Mouse (Mus musculus) hindbrain, embryonic 13.5 days (tissue): ENCODE results near the gene Cds2. TPM values are rescaled to one million over a fixed set of nuclear protein-coding genes. Genes with fewer than 3 reads are reported as not detected.
A peak's percentile ranks its signal among the peaks of the same experiment; 100 is the strongest.

ENCODE experiments used
- ATAC-seq: fragments of 200-750 bp; cut with Nextera tagmentation; 2 replicates; pipeline ENCODE4 v1.8.0; 2017; ENCODE audit warnings: moderate TSS enrichment; ENCODE audit not compliant: low FRiP score
- H3K27ac ChIP-seq: fragments of 300-500 bp; sonication (generic); 2 replicates; pipeline ENCODE4 v1.5.1; 2015; ENCODE audit warnings: inconsistent platforms, mild to moderate bottlenecking, moderate library complexity
- H3K27me3 ChIP-seq: fragments of 300-500 bp; sonication (generic); 2 replicates; pipeline ENCODE4 v1.6.1; 2015; ENCODE audit warnings: mild to moderate bottlenecking, inconsistent platforms
- H3K36me3 ChIP-seq: fragments of 300-500 bp; sonication (generic); 2 replicates; pipeline ENCODE4 v1.6.1; 2015; ENCODE audit warnings: mild to moderate bottlenecking, inconsistent platforms
- H3K4me1 ChIP-seq: fragments of 300-500 bp; sonication (generic); replicated peaks from 2 replicates; pipeline ENCODE4 v1.6.1; 2015; ENCODE audit warnings: inconsistent platforms
- H3K4me2 ChIP-seq: fragments of 300-500 bp; sonication (generic); 2 replicates; pipeline ENCODE4 v1.6.1; 2015; ENCODE audit warnings: inconsistent platforms, mild to moderate bottlenecking, moderate library complexity
- H3K4me3 ChIP-seq: fragments of 300-500 bp; sonication (generic); 2 replicates; pipeline ENCODE4 v1.5.1; 2015; ENCODE audit warnings: mild to moderate bottlenecking, inconsistent platforms
- H3K9ac ChIP-seq: fragments of 300-500 bp; sonication (generic); 2 replicates; pipeline ENCODE4 v1.6.1; 2015; ENCODE audit warnings: mild to moderate bottlenecking, inconsistent platforms
- H3K9me3 ChIP-seq: fragments of 300-500 bp; sonication (generic); 2 replicates; pipeline ENCODE4 v1.6.1; 2016; ENCODE audit warnings: inconsistent platforms
- WGBS: fragments of 180-500 bp; shearing (Covaris S2); methylation state at CpG from one replicate; pipeline ENCODE4 v1.1.7; 2015; 5-methylcytosine and 5-hydroxymethylcytosine counted together
- polyA plus RNA-seq: library from polyadenylated mRNA; unstranded; fragments of >200 nt; fragmentation: Nextera tagmentation; extraction: Ambion mirVana; gene quantifications from 2 replicates; pipeline ENCODE4 v1.2.1, GENCODE M21; 2015

Gene Cds2
- polyA plus RNA-seq, 1 experiment from 2014 or later, result 34.6 TPM

DNA sequence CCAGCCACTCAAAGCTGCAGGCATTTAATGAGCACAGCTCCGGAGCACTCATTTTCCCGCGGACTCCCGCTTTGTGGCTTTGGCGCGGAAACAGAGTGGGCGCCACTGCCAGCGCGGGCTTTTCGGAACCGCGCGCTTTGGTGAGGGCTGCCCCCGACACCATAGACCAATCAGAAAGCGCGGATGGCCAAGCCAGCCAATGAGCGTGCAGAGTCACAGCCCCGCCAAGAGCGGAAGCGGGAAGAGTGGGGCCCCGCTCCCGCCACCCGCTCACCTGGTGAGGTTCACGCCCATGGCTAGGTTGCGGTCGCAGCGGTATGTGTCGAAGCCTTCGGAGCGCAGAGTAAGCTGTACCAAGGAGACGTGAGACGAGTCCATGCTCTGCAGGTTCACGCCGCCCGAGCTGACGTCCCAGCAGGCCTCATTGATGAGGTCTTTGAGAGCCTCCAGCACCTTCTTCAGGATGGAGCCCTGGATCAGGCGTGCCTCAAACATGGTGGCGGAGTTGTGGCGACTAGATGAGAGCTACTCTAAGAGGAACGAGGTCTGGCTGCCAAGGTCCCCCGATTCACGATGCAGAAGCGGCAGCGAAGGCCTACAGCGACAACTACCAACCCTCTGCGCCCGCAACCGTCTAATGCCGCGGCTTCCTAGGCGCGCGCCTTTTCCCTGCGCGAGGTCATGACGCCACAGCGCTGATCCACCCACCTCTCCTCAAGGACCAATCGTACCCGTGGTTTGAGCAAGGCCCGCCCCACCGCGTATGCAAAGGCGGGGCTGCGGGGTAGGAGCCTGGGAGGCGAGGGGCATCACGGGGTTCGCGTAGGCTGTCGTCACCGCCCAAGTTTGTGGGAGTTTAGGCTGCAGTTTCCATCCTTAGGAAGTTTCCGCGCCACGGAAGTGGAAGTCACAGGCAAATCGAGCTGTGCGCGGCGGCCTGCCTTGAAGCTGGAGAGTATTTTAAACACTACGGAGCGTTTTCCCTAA, 10.1 kb upstream of the Cds2 start, which contains the start of gene Pcna:
Gene Pcna, minus strand, starts transcription at position 773 of the 987 bp plus-strand sequence.
- ATAC-seq, result peak; percentile 99
- peaks cover 24% of the 10 kb centered on the region for H3K4me1 ChIP-seq
- H3K9ac ChIP-seq, result peak within 1 kb of the TSS; percentile 66
- no peaks in the 10 kb centered on the region for H3K36me3 ChIP-seq
- H3K9me3 ChIP-seq, result no peaks in the 10 kb centered on the region
- peak within 1 kb of the TSS; percentile 82 for H3K27ac ChIP-seq
- peak within 1 kb of the TSS; percentile 81 for H3K4me2 ChIP-seq
- WGBS, result under 1% methylated on average over 78 of the region's 79 CpGs
- H3K4me3 ChIP-seq, result peak within 1 kb of the TSS; percentile 53
- no peaks in the 10 kb centered on the region for H3K27me3 ChIP-seq

DNA sequence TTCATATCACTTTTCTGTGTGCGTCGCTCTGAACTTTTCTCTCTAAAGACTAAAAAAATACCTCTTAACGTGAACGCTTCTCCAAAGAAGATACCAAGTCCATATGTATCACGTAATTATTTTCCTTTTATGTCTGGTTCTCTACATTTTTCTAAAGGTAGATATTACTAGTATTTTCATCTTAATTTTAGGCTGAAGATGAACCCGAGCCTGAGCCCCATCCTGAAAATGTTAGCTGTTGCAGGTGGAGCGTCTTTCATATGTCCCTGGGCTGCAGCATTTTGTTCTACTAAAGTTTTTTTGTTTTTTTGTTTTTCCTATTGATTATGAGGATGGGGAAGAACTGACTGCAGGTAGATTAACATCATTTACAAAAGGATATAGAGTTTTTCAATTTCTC, 9.3 kb upstream of the Cds2 start:
- H3K27ac ChIP-seq, result peak overlapping the region; percentile 60
- H3K4me1 ChIP-seq, result peaks cover 17% of the 10 kb centered on the region
- H3K4me2 ChIP-seq, result peak overlapping the region; percentile 81
- H3K4me3 ChIP-seq, result peak overlapping the region; percentile 53
- WGBS, result 1% methylated on average over 7 of the region's 7 CpGs
- no peaks in the 10 kb centered on the region for H3K27me3 ChIP-seq
- H3K9ac ChIP-seq, result peak overlapping the region; percentile 61
- no peaks in the 10 kb centered on the region for H3K36me3 ChIP-seq
- H3K9me3 ChIP-seq, result no peaks in the 10 kb centered on the region
- no peak for ATAC-seq

DNA sequence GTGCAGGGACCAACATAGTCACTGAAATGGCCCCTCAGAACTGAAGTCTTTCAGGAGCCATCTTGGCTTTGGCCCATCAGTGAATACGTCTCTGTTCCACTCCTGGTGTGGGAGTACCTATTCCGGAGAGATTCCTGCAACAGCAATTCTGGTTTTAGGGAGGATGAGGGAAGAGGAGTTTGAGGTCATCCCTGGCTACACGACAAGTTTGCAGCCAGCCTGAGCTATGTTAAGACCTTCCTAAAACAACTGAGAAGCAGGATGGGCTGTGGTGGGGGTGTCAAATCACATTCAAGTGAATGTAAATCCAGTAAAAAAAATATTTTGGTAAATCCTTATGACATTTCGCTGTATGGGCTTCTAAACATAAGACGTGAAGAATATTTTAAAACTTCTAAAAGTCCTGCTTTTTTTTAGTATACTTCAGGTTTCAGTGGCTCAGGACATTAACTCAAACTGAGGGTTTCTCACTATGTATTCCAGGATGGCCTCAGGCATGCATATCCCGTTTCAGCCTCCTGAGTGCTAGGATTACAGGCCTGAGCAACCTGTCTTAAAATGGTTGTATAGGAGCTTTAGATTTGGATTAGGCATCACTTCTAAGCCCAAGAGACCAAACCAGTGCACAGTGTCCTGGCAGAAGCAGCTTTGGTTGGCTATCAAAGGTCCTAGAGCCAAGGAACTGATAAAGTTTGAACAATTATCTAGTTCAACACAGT, 5.4 kb upstream of the Cds2 start:
- no peak for ATAC-seq
- no peaks in the 10 kb centered on the region for H3K9me3 ChIP-seq
- H3K4me1 ChIP-seq, result no peaks in the 10 kb centered on the region
- no peak overlapping the region for H3K4me2 ChIP-seq
- WGBS, result 95% methylated on average over 6 of the region's 6 CpGs
- no peaks in the 10 kb centered on the region for H3K36me3 ChIP-seq
- H3K9ac ChIP-seq, result no peak overlapping the region
- no peaks in the 10 kb centered on the region for H3K27me3 ChIP-seq
- no peak overlapping the region for H3K27ac ChIP-seq
- H3K4me3 ChIP-seq, result no peak overlapping the region

DNA sequence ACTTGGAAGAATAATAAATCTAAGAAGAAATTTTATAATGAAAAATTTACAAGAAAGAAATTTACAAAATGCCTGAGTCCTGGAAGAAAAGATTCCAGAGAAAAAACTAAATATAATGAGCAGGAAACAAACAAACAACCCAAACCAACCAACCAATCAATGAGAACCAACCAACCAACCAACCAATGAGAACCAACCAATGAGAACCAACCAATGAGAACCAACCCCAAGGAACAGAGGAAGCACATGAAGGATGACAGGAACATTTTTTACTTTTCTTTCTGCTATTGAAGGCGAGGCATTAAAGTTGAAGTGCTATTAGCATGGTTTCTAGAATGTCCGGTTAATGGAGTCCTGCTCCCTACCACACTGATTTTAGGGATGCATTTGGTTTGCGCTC, 2.3 kb upstream of the Cds2 start:
- Histone ChIP-seq H3K36me3 (no peaks in the 10 kb centered on the region), H3K27me3 (no peaks in the 10 kb centered on the region), H3K27ac (no peak overlapping the region), H3K9me3 (no peaks in the 10 kb centered on the region), H3K9ac (no peak overlapping the region), H3K4me1 (peaks cover 14% of the 10 kb centered on the region), H3K4me2 (no peak overlapping the region), H3K4me3 (no peak overlapping the region)
- ATAC-seq, result no peak
- 95% methylated on average over 3 of the region's 3 CpGs for WGBS

DNA sequence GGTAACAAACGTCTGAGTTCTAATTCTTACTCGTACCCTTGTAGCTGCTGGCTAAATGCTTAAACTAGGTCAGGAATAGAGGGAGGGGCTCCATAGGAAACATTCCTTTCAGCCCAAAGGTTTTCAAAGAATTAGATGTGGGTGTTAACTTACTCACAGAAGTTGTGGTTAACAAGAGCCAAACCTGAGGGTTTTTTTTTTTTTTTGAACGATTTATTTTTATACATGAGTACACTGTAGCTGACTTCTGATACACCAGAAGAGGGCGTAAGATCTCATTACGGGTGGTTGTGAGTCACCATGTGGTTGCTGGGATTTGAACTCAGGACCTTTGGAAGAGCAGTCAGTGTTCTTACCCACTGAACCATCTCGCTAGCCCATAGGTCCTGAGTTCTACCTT, 773 bp upstream of the Cds2 start:
- Histone ChIP-seq H3K36me3 (no peaks in the 10 kb centered on the region), H3K27ac (no peak overlapping the region), H3K9ac (no peak overlapping the region), H3K4me2 (no peak overlapping the region; the same call in 1 of the 2 replicates), H3K4me3 (no peak overlapping the region), H3K9me3 (no peaks in the 10 kb centered on the region), H3K4me1 (peaks cover 14% of the 10 kb centered on the region), H3K27me3 (no peaks in the 10 kb centered on the region)
- 75% methylated on average over 6 of the region's 6 CpGs for WGBS
- ATAC-seq, result no peak

DNA sequence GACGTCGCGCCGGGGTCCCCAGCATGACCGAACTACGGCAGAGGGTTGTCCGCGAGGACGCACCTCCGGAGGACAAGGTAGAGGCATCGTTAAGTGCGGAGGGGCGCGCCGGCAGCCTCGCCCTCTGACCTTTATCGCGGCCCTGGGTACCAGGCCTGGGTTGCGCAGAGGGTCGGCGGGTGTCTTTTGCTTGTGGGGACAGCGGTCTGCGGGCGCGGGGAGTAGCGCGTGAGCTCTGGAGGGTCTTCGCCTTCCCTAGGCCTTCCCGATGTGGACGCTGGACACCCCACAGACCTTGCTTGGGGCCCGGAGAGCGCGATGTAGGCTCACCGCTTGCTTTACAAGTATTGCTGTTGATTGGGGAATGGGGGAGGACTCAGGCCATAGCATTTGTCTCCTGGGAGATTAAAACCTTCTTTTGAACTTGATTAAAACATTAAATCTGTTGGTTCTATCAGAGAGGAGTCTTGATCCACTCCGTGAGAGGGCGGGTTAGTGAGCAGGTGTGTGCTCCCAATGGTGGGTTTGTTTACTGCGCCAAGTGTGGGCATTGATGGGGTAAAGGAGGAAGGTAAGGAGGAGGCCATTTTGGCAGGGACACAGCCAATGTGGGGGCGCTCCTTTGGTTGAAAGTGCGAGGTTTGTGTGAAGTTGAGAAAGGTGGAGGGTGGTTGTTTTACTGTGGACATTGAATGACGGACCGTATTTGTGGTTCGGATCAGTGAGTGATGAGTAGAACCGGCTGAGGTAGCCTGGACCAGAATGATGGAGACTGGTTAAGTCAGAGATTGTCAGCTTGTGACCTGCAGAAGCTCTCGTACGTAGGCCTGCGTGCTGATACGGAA, 695 bp downstream of the Cds2 start:
- Histone ChIP-seq H3K4me2 (peak overlapping the region; percentile 76), H3K27me3 (no peaks in the 10 kb centered on the region), H3K4me3 (peak overlapping the region; percentile 87), H3K9ac (peak overlapping the region; percentile 93), H3K36me3 (no peaks in the 10 kb centered on the region), H3K4me1 (peaks cover 14% of the 10 kb centered on the region), H3K27ac (peak overlapping the region; percentile 91), H3K9me3 (no peaks in the 10 kb centered on the region)
- ATAC-seq, result peak; percentile 38
- WGBS, result under 1% methylated on average over 47 of the region's 47 CpGs

DNA sequence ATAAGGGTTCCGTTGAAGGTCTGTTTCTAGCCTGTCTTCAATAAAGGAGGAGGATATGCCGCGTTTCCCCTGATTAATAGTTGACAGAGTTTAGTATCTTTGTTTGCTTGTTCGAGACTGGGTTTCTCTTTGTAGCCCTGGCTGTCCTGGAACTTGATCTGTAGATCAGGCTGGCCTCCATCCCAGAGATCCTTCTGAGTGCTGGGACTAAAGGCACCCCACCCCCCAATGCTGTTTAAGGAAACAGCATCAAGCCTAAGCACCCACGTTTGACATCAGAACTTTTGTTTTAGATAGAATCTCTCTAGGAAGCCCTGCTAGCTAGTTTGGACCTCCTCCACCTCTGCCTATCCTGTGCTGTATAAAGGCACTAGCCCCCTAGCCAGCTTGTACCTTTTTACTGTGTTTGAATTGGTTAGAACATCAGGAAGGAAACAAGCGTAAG, 1.3 kb downstream of the Cds2 start:
- Histone ChIP-seq H3K27ac (peak overlapping the region; percentile 91), H3K4me1 (peaks cover 14% of the 10 kb centered on the region), H3K27me3 (no peaks in the 10 kb centered on the region), H3K4me3 (peak overlapping the region; percentile 87), H3K9ac (peak overlapping the region; percentile 93), H3K4me2 (peak overlapping the region; percentile 76), H3K9me3 (no peaks in the 10 kb centered on the region), H3K36me3 (no peaks in the 10 kb centered on the region)
- 15% methylated on average over 6 of the region's 6 CpGs for WGBS
- ATAC-seq, result no peak

DNA sequence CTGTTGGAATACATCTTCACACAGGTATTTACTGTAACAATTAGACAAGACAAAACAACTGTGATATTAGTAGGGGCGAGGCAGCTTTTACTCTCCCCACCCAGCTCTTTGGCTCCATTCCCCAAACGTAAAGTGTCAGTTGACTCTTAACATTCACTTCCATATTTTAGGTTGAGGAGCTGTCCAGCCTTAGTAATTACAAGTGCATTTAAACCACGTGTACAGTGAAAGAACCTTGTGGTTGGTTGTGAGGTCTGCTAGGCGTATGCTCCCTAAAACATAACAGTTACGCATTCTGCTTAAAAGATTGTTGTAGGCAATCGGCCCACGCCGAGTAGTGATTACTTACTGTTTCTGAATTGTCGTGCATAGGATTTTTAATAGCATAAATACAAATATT, 2.2 kb downstream of the Cds2 start:
- Histone ChIP-seq H3K27ac (no peak overlapping the region), H3K4me3 (peak overlapping the region; percentile 87; the same call in 1 of the 2 replicates), H3K4me2 (peak overlapping the region; percentile 76; the same call in 1 of the 2 replicates), H3K36me3 (no peaks in the 10 kb centered on the region), H3K9me3 (no peaks in the 10 kb centered on the region), H3K4me1 (peaks cover 14% of the 10 kb centered on the region), H3K27me3 (no peaks in the 10 kb centered on the region), H3K9ac (no peak overlapping the region)
- 93% methylated on average over 9 of the region's 9 CpGs for WGBS
- ATAC-seq, result no peak

DNA sequence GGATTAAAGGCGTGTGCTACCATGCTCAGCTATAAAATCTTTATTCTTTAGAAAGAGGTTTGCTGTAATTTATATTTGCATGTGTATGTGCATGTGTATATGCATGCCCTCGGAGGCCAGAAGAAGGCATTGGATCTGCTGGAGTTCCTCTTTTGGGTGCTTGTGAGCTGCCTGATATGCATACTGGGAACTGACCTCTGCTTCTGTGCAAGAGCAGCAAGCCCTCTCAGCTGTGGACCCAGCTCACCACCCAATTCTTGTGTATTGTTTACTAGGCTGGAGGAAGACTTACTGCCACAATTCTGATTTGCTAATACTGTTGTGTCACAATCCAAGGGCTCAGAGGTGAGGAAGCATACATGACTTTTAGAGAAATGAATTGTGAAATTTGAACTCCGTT, 3.1 kb downstream of the Cds2 start:
- H3K4me3 ChIP-seq, result no peak overlapping the region
- 91% methylated on average over 3 of the region's 3 CpGs for WGBS
- H3K4me2 ChIP-seq, result no peak overlapping the region
- peaks cover 14% of the 10 kb centered on the region for H3K4me1 ChIP-seq
- no peaks in the 10 kb centered on the region for H3K36me3 ChIP-seq
- no peak overlapping the region for H3K27ac ChIP-seq
- no peak overlapping the region for H3K9ac ChIP-seq
- H3K27me3 ChIP-seq, result no peaks in the 10 kb centered on the region
- no peak for ATAC-seq
- no peaks in the 10 kb centered on the region for H3K9me3 ChIP-seq

DNA sequence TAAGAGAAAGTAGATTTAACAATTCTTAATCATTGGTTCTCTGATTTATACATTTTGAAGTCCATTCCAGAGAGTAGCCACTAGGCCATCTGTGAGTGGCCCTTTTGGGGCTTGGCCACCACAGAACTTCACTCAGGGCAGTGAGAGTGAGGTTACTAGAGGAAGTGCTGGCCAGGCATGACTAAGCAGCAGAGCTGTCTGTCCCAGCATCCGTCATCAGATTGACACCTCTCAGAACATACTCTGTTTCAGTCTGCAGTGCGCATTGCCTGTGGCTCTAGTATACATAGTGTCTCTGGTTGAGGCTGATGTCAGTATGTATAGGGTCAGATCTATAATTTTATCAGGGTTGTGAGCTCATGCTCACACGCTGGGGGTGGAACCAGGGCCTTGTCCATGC, 6.3 kb downstream of the Cds2 start:
- H3K9ac ChIP-seq, result no peak overlapping the region
- H3K4me2 ChIP-seq, result no peak overlapping the region
- WGBS, result 95% methylated on average over 3 of the region's 3 CpGs
- H3K4me3 ChIP-seq, result no peak overlapping the region
- no peak for ATAC-seq
- H3K4me1 ChIP-seq, result peaks cover 15% of the 10 kb centered on the region
- no peak overlapping the region for H3K27ac ChIP-seq
- H3K36me3 ChIP-seq, result no peaks in the 10 kb centered on the region
- H3K27me3 ChIP-seq, result no peaks in the 10 kb centered on the region
- no peaks in the 10 kb centered on the region for H3K9me3 ChIP-seq

DNA sequence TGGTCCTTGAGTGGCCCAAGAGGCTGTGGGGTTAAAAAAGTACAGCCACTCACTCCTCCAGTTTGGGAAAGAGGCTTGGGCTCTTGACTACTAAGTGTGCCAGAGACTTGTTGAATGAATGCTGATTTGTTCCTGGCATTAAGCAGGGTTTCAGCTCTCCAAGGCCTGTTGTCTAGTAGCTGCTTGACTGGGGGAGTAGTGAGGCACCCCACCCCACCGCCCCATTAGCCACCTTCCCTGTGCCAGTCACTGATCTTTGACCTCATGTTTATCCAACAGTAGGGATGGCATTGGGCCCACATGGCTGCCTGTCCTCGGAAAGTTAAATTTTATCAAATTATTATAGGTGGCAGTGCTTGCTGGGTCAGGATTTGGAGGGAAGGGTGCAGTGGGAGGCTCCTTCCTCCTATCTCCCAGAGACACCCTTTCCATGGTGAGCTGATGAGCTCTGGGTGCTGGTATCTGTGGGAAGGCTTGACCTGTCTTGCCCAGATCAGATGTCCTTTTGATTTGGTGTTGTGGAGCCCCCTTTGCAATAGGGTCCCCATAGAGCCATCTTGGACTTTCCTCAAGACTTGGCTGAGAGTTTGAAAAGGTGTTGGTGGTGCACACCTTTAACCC, 7.5 kb downstream of the Cds2 start:
- Histone ChIP-seq H3K9me3 (no peaks in the 10 kb centered on the region), H3K4me1 (peaks cover 4% of the 10 kb centered on the region; the same call in 1 of the 2 replicates), H3K27me3 (no peaks in the 10 kb centered on the region), H3K9ac (no peak overlapping the region), H3K4me3 (no peak overlapping the region), H3K36me3 (no peaks in the 10 kb centered on the region), H3K4me2 (no peak overlapping the region), H3K27ac (no peak overlapping the region)
- no peak for ATAC-seq
- WGBS, result 96% methylated on average over 2 of the region's 2 CpGs
